Mouse (Mus musculus): ENCODE measurements around the gene Slc34a1.

GRCm38 (mm10) chr13:55431889-55432685 is 34.1 kb downstream of the Slc34a1 start:
- TF ChIP-seq POLR2A (IDR thresholded peaks at IDR 0.05; ENCODE audit: insufficient read depth, low read depth, low read length): no peak
- no peak for TF ChIP-seq CTCF (IDR thresholded peaks at IDR 0.05; ENCODE audit: insufficient read depth, low read depth, low read length)

All from olfactory bulb, adult 2 months (tissue).